Mouse (Mus musculus) lung, adult 18-20 months (tissue): ENCODE measurements around the gene Olfr1489.
"Not testable (repeated sequence)": the region's sequence is repeated elsewhere in the genome, so short reads cannot be mapped to it uniquely, and the experiment has no call there.

ENCODE experiments used
- DNase-seq, 2 experiments: peaks; one replicate each; pipeline ENCODE4 v3.0.0; 2022; ENCODE audit warnings: mixed read lengths in 2 of 2

Olfr1489 gene

GRCm38 (mm10) chr19:13631321-13631720 lies at the start of gene Olfr1489:
Gene Olfr1489, plus strand, starts transcription at chr19:13631621.
- DNase-seq, result no peak

GRCm38 (mm10) chr19:13583211-13583610 lies 48.2 kb upstream of the Olfr1489 start, which contains the start of gene Olfr1484:
Gene Olfr1484, plus strand, starts transcription at chr19:13583511.
- DNase-seq, result no peak

- DNase-seq, result not testable (repeated sequence)
These were observed 14.3 kb upstream of the Olfr1489 start, which contains the start of gene Olfr1487 for GRCm38 (mm10) chr19:13617075-13617474. Gene Olfr1487, plus strand, starts transcription at chr19:13617375.

GRCm38 (mm10) chr19:13650791-13651190 lies 19.4 kb downstream of the Olfr1489 start, which contains the start of gene Olfr1490:
Gene Olfr1490, plus strand, starts transcription at chr19:13651091.
- no peak for DNase-seq
